Mouse (Mus musculus): ENCODE measurements around the gene Zbtb46. TPM values are rescaled to one million over a fixed set of nuclear protein-coding genes. Genes with fewer than 3 reads are reported as not detected.
"Not testable (repeated sequence)": the region's sequence is repeated elsewhere in the genome, so short reads cannot be mapped to it uniquely, and the experiment has no call there.

Gene Zbtb46
- polyA plus RNA-seq (2011; ENCODE audit: insufficient read depth, insufficient read length, low read depth, missing spikeins) = 4.3 and 5.4 TPM in 2 replicates

- Histone ChIP-seq H3K36me3 (ENCODE audit: control insufficient read depth, insufficient read depth, low read length, poor library complexity, severe bottlenecking) (no peaks in the 10 kb centered on the region), H3K4me3 (ENCODE audit: low read depth, low read length) (peak within 1 kb of the TSS; percentile 66), H3K9ac (ENCODE audit: low read depth, poor library complexity, severe bottlenecking) (peak within 1 kb of the TSS; percentile 91), H3K27ac (ENCODE audit: insufficient read depth, low read length) (no peak within 1 kb of the TSS), H3K9me3 (replicated peaks; ENCODE audit: control insufficient read depth, insufficient read depth, low read length, poor library complexity, severe bottlenecking) (no peaks in the 10 kb centered on the region), H3K4me1 (ENCODE audit: control insufficient read depth, insufficient read depth, low read length) (peaks cover 3% of the 10 kb centered on the region), H3K27me3 (ENCODE audit: control insufficient read depth, insufficient read depth, low read length, poor library complexity, severe bottlenecking) (peaks cover 7% of the 10 kb centered on the region; the same call in 1 of the 2 replicates)
- TF ChIP-seq CTCF (IDR thresholded peaks at IDR 0.05; ENCODE audit: low read depth, low read length) (no peak), POLR2A (IDR thresholded peaks at IDR 0.05; ENCODE audit: insufficient read depth, low read length) (no peak), EP300 (IDR thresholded peaks at IDR 0.05; ENCODE audit: insufficient read depth, low read depth, low read length) (no peak)
Observed at GRCm38 (mm10) chr2:181459153-181459672, at the start of gene Zbtb46. Zbtb46 (minus strand) TSS chr2:181459426.

- no peaks in the 10 kb centered on the region for H3K9me3 ChIP-seq (replicated peaks; ENCODE audit: control insufficient read depth, insufficient read depth, low read length, poor library complexity, severe bottlenecking)
- no peak overlapping the region for H3K9ac ChIP-seq (ENCODE audit: low read depth, poor library complexity, severe bottlenecking)
- no peak overlapping the region for H3K4me3 ChIP-seq (ENCODE audit: low read depth, low read length)
- no peaks in the 10 kb centered on the region for H3K4me1 ChIP-seq (ENCODE audit: control insufficient read depth, insufficient read depth, low read length)
- H3K27ac ChIP-seq (ENCODE audit: insufficient read depth, low read length) = no peak overlapping the region
- TF ChIP-seq EP300 (IDR thresholded peaks at IDR 0.05; ENCODE audit: insufficient read depth, low read depth, low read length) (no peak), POLR2A (IDR thresholded peaks at IDR 0.05; ENCODE audit: insufficient read depth, low read length) (no peak), CTCF (IDR thresholded peaks at IDR 0.05; ENCODE audit: low read depth, low read length) (no peak)
- peaks cover 41% of the 10 kb centered on the region for H3K36me3 ChIP-seq (ENCODE audit: control insufficient read depth, insufficient read depth, low read length, poor library complexity, severe bottlenecking)
- H3K27me3 ChIP-seq (ENCODE audit: control insufficient read depth, insufficient read depth, low read length, poor library complexity, severe bottlenecking) = no peaks in the 10 kb centered on the region
Observed at GRCm38 (mm10) chr2:181498644-181499043, 39.4 kb upstream of the Zbtb46 start.

- Histone ChIP-seq H3K27ac (ENCODE audit: insufficient read depth, low read length) (peak overlapping the region; percentile 33), H3K4me3 (ENCODE audit: low read depth, low read length) (peak overlapping the region; percentile 81), H3K9ac (ENCODE audit: low read depth, poor library complexity, severe bottlenecking) (peak overlapping the region; percentile 63), H3K4me1 (ENCODE audit: control insufficient read depth, insufficient read depth, low read length) (no peaks in the 10 kb centered on the region), H3K9me3 (replicated peaks; ENCODE audit: control insufficient read depth, insufficient read depth, low read length, poor library complexity, severe bottlenecking) (no peaks in the 10 kb centered on the region), H3K27me3 (ENCODE audit: control insufficient read depth, insufficient read depth, low read length, poor library complexity, severe bottlenecking) (no peaks in the 10 kb centered on the region), H3K36me3 (ENCODE audit: control insufficient read depth, insufficient read depth, low read length, poor library complexity, severe bottlenecking) (peaks cover 31% of the 10 kb centered on the region)
- TF ChIP-seq CTCF (IDR thresholded peaks at IDR 0.05; ENCODE audit: low read depth, low read length) (no peak), EP300 (IDR thresholded peaks at IDR 0.05; ENCODE audit: insufficient read depth, low read depth, low read length) (no peak), POLR2A (IDR thresholded peaks at IDR 0.05; ENCODE audit: insufficient read depth, low read length) (no peak)
Observed at GRCm38 (mm10) chr2:181497548-181497875, 38.3 kb upstream of the Zbtb46 start.

GRCm38 (mm10) chr2:181496831-181497547 is 37.8 kb upstream of the Zbtb46 start, which contains the start of gene Tpd52l2:
Tpd52l2 (plus strand) TSS chr2:181497142.
- Histone ChIP-seq H3K27me3 (ENCODE audit: control insufficient read depth, insufficient read depth, low read length, poor library complexity, severe bottlenecking) (no peaks in the 10 kb centered on the region), H3K36me3 (ENCODE audit: control insufficient read depth, insufficient read depth, low read length, poor library complexity, severe bottlenecking) (peaks cover 26% of the 10 kb centered on the region), H3K27ac (ENCODE audit: insufficient read depth, low read length) (peak within 1 kb of the TSS; percentile 33), H3K9me3 (replicated peaks; ENCODE audit: control insufficient read depth, insufficient read depth, low read length, poor library complexity, severe bottlenecking) (no peaks in the 10 kb centered on the region), H3K4me3 (ENCODE audit: low read depth, low read length) (peak within 1 kb of the TSS; percentile 88), H3K9ac (ENCODE audit: low read depth, poor library complexity, severe bottlenecking) (peak within 1 kb of the TSS; percentile 63), H3K4me1 (ENCODE audit: control insufficient read depth, insufficient read depth, low read length) (no peaks in the 10 kb centered on the region)
- TF ChIP-seq CTCF (IDR thresholded peaks at IDR 0.05; ENCODE audit: low read depth, low read length) = no peak
- peak; percentile 72 for TF ChIP-seq POLR2A (IDR thresholded peaks at IDR 0.05; ENCODE audit: insufficient read depth, low read length)
- peak; percentile 29; the same call in 1 of the 2 replicates for TF ChIP-seq EP300 (IDR thresholded peaks at IDR 0.05; ENCODE audit: insufficient read depth, low read depth, low read length)

- no peaks in the 10 kb centered on the region for H3K9me3 ChIP-seq (replicated peaks; ENCODE audit: control insufficient read depth, insufficient read depth, low read length, poor library complexity, severe bottlenecking)
- no peaks in the 10 kb centered on the region for H3K4me1 ChIP-seq (ENCODE audit: control insufficient read depth, insufficient read depth, low read length)
- TF ChIP-seq EP300 (IDR thresholded peaks at IDR 0.05; ENCODE audit: insufficient read depth, low read depth, low read length) = no peak
- TF ChIP-seq CTCF (IDR thresholded peaks at IDR 0.05; ENCODE audit: low read depth, low read length) = peak; percentile 52
- H3K27me3 ChIP-seq (ENCODE audit: control insufficient read depth, insufficient read depth, low read length, poor library complexity, severe bottlenecking) = no peaks in the 10 kb centered on the region
- peak overlapping the region; percentile 20; the same call in 1 of the 2 replicates for H3K9ac ChIP-seq (ENCODE audit: low read depth, poor library complexity, severe bottlenecking)
- H3K27ac ChIP-seq (ENCODE audit: insufficient read depth, low read length) = no peak overlapping the region
- peaks cover 19% of the 10 kb centered on the region for H3K36me3 ChIP-seq (ENCODE audit: control insufficient read depth, insufficient read depth, low read length, poor library complexity, severe bottlenecking)
- H3K4me3 ChIP-seq (ENCODE audit: low read depth, low read length) = peak overlapping the region; percentile 88
Observed at GRCm38 (mm10) chr2:181496281-181496680, 37.1 kb upstream of the Zbtb46 start.

- H3K9me3 ChIP-seq (replicated peaks; ENCODE audit: control insufficient read depth, insufficient read depth, low read length, poor library complexity, severe bottlenecking); H3K27me3 ChIP-seq (ENCODE audit: control insufficient read depth, insufficient read depth, low read length, poor library complexity, severe bottlenecking); H3K4me1 ChIP-seq (ENCODE audit: control insufficient read depth, insufficient read depth, low read length); H3K4me3 ChIP-seq (ENCODE audit: low read depth, low read length); H3K27ac ChIP-seq (ENCODE audit: insufficient read depth, low read length): not testable (repeated sequence)
- peaks cover 15% of the 10 kb centered on the region; the same call in 1 of the 2 replicates for H3K36me3 ChIP-seq (ENCODE audit: control insufficient read depth, insufficient read depth, low read length, poor library complexity, severe bottlenecking)
- H3K9ac ChIP-seq (ENCODE audit: low read depth, poor library complexity, severe bottlenecking) = peak overlapping the region; percentile 20; the same call in 1 of the 2 replicates
Observed at GRCm38 (mm10) chr2:181495845-181496244, 36.6 kb upstream of the Zbtb46 start.

Measured in ES-Bruce4 (cell line).